Mouse (Mus musculus): ENCODE results near the gene Oprl1.

Gene Oprl1

GRCm38 (mm10) chr2:181693339-181694280 lies 21.2 kb upstream of the Oprl1 start, which contains the start of gene Rgs19:
Rgs19 (minus strand) TSS chr2:181693977.
- DNase-seq = peak; percentile 63 to 72

GRCm38 (mm10) chr2:181694581-181694980 lies 20.2 kb upstream of the Oprl1 start:
- DNase-seq = no peak

GRCm38 (mm10) chr2:181695776-181696175 lies 19.0 kb upstream of the Oprl1 start:
- no peak for DNase-seq

GRCm38 (mm10) chr2:181696801-181697420 lies 17.9 kb upstream of the Oprl1 start:
- DNase-seq = no peak

DNA sequence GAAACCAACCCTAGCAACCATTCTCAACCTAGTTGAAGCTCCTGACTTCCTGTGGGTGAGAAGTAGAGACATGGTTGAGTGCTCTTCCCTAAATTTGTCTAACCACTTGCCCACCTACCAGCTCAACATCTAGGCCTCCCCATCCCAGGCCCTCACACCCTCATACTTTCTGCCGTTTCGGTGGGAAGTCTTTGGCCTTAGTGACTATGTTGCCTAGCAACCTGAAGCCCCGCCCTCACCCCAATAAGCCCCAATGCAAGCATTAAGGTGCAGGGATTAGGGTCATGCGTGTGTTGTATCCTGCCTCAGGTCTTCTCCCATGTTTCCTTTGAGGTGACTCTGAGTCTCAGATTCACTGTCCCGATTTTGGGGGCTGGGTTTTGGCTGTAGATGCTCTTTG lies 16.6 kb upstream of the Oprl1 start, which contains the start of gene Lkaaear1:
TSS of gene Lkaaear1 (minus strand) at position 202 of the 400 bp plus-strand sequence.
- no peak for DNase-seq

GRCm38 (mm10) chr2:181706668-181707067 lies 8.1 kb upstream of the Oprl1 start:
- DNase-seq = no peak

GRCm38 (mm10) chr2:181713749-181714148 lies 1.1 kb upstream of the Oprl1 start:
- DNase-seq = peak; percentile 22 to 38

DNA sequence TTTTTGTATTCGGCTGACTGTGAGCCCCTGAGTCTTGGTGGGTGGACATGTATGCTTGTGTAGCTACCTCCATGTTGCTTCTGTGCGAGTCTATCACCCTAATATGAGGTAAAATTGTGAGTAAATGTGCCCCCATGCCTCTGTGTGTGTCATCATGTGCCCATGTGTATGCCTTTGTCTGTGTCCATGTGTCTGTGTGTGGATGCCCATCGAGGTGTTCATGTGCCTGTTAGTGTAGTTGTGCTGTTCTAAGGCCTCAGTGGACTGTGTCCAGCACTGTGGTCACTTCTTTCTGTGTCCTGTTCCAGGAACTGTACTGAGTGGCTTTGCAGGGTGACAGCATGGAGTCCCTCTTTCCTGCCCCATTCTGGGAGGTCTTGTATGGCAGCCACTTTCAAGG lies 566 bp downstream of the Oprl1 start:
- DNase-seq = no peak

DNA sequence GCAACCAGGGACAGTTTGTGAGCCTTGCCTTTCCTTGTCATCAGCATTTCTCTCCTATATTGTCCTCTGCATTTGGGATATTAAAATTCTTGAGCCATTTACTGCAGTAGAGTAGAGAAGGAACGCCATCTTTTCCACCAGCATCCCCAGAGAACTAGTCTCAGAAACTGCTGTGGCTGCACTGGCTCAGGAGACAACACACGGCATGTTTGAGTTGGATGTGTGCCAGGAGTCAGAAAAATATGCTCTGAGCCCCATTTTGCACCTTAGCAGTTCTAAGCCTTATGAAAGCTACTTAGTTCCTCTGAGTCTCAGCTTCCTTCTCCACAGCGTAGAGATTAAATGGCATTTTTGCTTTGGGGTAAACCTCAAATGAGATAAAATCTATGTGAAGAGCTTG lies 2.2 kb downstream of the Oprl1 start:
- DNase-seq = no peak

DNA sequence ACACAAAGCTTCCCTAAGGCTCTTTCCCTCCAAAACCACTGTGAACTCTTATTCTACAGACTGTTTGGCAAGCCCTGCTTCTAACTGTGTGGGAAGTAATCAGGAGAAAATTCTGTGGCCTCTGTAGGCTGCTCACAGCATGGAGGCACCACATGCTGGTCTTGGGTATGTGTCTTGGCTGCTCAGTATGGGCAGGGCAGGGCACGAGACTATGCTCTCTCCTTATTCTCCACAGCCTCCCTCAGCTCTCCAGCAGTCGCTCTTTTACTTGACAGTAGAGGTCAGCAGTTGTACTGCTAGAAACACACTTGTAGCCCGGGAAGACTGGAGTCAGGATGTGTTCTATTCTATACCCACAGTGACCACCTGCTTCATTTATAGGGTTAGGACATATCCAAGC lies 5.2 kb downstream of the Oprl1 start:
- DNase-seq = peak; percentile 40 to 47

DNA sequence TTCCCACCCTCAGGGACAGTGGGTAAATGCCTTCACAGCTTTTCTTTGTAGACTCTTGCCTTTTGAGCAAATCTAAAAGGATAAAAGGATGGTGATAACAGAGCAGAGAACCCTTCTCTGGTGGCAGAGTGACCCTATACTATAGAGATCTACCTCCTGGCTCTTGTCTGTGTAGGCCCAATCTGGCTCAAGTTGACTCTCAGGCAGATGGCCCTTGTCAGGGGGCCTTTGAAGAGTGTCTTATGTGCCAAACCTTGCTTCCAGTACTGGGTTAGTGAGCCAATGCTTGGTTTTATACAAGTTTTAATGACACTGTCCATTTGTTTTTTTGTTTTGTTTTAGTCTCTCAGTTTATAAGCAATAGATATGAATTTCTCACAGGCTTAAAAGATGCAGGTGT lies 6.4 kb downstream of the Oprl1 start:
- DNase-seq = peak; percentile 64 to 68

DNA sequence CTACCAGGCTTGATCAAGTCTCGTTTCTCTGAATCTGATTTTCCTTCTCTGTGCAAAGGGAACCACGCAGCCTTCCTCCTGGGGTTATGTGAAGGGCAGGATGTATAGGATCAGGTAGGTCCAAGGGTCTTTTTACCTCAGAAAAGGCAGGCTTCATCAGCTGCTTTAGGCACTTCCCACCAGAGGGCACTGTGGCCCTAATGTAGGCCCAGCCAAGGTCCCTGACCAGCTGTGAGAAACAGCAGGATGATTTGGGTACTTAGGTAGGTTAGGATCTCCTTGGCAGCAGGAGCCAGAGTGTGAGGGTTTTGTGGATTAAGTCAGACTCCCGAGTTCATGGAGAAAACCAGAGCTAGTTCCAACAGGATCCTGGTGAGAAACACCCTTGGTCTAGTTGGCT lies 7.4 kb downstream of the Oprl1 start:
- peak; percentile 37 to 50 for DNase-seq

DNA sequence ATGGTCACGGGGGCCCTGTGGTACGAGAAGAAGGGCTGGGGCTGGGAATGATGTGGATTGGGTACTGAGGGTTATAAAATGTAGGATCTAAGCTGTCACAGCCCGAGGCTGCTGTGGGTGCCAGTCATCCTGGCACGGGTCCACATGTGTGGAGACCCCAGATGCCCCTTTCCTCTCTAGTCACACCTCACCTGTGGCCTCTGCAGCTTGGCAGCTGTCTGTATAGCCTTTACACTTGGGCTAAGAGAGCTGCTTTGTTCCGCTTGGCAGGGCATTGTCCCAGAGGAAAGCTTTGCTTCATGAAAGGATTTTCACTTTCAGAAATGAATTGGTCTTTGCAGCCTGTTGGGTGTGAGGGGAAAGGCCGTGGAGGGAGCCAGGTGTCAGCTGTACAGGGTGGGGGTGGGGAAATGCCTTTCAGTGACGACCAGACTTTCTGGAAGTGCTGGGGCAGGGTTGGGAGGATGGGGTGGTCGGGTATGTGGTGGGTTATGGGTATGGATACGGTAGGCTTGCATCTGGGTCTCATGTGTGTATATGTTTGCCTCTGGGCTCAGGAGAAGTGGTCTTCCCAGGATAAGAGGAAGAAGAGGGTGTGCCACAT lies 12.9 kb downstream of the Oprl1 start:
- DNase-seq = no peak

GRCm38 (mm10) chr2:181730051-181730450 lies 15.2 kb downstream of the Oprl1 start:
- no peak for DNase-seq

DNA sequence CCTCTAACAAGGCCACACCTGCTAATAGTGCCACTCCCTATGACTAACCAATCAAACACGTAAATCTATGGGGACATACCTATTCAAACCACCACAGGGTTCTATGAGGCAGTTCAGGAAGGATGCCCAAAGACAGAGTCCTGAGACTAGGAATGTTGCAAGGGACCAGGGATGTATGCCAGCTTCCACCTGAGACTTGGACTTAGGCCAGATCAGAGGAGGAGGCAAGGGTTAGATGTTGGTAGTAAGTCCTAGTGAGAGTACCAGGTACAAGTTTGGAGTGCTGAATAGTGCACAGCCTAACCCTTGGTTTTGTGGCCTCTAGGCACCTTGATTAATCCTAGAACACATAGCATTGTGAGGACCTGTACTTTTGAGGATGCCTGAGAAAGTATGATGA lies 37.8 kb downstream of the Oprl1 start:
- peak; percentile 62 to 67 for DNase-seq

DNA sequence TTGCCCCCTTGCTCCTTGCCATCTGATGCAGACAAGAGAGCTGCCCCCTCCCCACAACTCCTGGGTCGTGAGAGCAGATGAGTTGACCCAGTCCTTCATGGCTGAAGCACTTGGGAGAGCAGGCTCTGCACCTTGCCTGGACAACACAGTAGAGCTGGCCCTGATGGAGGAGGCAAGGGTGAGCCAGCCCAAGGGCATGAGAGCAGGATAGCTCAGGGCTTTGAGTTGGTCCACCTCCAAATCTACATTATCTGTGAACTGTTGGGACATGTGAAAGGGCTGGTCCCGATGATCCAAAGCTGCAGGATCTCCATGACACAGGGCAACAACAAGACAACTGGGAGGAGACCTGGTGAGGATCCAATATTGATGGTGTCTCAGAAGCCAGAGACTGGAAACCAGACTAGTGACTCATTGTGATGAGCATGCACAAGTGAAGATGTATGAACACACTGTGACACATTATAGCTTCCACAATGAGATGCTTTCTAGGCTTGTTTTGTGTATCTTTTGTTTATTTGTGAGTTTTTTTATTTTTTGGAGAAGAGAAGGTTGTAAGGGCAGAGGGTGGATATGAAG lies 43.4 kb downstream of the Oprl1 start:
- no peak for DNase-seq

GRCm38 (mm10) chr2:181759041-181759440 lies 44.2 kb downstream of the Oprl1 start:
- peak; percentile 85 to 87 for DNase-seq

DNA sequence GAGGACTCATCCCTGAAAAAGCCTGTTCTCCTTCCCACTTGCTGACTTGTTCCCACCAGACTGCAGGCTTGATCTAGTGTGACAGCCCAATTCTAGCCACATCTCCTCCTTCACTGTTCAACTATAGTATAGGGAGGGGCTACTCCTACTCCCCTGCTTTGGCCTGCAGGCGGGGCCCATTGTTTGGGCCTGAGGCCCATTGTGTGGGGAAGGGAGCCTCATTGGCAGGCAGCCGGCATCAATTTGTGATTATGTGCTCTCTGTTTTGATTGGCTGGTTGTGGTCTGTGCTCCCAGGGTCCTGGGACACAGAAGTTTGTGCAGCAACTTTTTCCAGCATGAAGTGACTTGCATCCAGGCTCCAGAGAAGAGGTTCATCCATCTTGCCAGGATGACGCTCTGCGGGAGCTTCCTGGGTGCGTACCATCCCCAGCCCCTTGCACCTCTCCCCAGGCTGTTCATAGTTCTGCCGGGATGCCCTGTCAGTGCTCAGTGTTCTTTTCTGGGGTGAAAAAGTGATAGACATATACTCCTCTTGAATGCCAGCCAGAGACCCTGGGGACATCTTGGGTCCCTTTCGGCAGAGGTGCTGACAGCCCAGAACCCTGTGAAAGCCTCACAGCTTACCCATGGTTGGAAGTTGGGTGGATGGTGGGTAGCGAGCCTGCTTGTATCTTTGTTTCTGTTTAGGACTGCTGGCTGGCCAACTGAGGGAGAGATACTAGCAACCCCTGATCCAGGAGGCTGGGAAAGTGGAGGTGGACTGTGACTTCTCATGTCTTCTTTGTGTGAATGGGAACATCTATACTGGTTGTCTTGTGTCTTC lies 48.4 kb downstream of the Oprl1 start, which contains the start of gene Myt1:
TSS of gene Myt1 (plus strand) at position 327 of the 825 bp plus-strand sequence.
- DNase-seq = no peak

GRCm38 (mm10) chr2:181763886-181764527 lies 49.2 kb downstream of the Oprl1 start:
- DNase-seq = no peak

DNA sequence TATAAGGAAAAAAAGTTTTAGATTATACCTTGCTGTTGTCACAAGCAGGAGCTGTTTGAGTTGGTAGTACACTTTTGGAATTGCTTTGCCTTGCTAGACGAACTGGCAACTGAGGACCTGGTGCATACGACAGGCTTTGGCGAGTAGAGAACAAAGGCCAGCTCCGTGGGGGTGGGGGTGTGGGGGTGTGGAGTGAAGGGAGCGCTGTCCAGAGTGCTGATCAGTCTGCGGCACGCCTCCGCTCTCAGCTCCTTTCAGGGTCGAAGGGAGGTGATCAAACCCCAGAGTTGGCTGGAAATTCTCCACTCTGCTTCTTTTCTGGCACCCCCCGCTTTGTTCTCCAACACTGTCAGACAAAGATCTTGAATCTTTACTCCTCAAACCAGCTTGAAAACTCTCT lies 49.8 kb downstream of the Oprl1 start:
- DNase-seq = peak in 1 of 2 experiments; percentile 45

- no peak for DNase-seq
These were observed 50.4 kb downstream of the Oprl1 start for GRCm38 (mm10) chr2:181765251-181765650.
